Mouse (Mus musculus) embryonic fibroblast, embryonic 13.5 days (primary cell): ENCODE measurements around the gene E330034G19Rik.
"Not testable (repeated sequence)": the region's sequence is repeated elsewhere in the genome, so short reads cannot be mapped to it uniquely, and the experiment has no call there.

Experiments used
- CTCF ChIP-seq: IDR thresholded peaks from 2 replicates; pipeline ENCODE4 v1.5.1; 2011; ENCODE audit warnings: mild to moderate bottlenecking, control low read depth, low read length, moderate library complexity, borderline replicate concordance; ENCODE audit not compliant: insufficient read depth
- POLR2A ChIP-seq: IDR thresholded peaks from 2 replicates; pipeline ENCODE4 v1.6.1; 2011; ENCODE audit warnings: low read depth, mild to moderate bottlenecking, control low read depth, low read length, moderate library complexity

GRCm38 (mm10) chr14:24302126-24302525 lies 9.1 kb downstream of the E330034G19Rik start:
- TF ChIP-seq CTCF, POLR2A: not testable (repeated sequence)
